Mouse (Mus musculus): ENCODE results near the gene Fam114a2. TPM values are rescaled to one million over a fixed set of nuclear protein-coding genes. Genes with fewer than 3 reads are reported as not detected.

Gene Fam114a2
- polyA plus RNA-seq, 1 experiment, result 3.1 TPM

DNA sequence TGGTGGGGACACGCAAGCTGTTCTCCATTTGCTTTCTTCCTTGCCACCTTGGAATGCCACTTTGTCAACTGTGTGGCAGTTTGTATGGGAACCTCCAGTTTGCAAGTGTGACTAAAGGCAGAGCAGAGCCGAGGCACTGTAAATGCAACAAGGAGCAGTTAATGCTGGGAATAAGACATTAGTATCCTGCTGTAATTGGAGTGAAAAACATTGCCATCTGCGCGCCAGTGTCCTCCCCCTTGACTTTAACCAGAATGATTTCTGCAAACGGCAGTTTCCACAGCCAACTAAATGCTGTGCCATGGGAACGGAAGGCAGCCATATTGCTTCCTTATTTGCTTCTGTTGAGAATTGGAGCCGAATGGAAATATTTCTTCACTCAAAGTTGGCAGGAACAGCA is 3.6 kb upstream of the Fam114a2 start:
- H3K36me3 ChIP-seq (replicated peaks; ENCODE audit: low read length), result peaks cover 34% of the 10 kb centered on the region
- no peaks in the 10 kb centered on the region for H3K27me3 ChIP-seq (replicated peaks)
- no peak overlapping the region for H3K4me3 ChIP-seq (replicated peaks)
- H3K9me3 ChIP-seq, result no peaks in the 10 kb centered on the region
- peaks cover 71% of the 10 kb centered on the region for H3K4me1 ChIP-seq
- TF ChIP-seq GATA1 (IDR thresholded peaks at IDR 0.05; ENCODE audit: borderline replicate concordance, low read length) (no peak), FLI1 (IDR thresholded peaks at IDR 0.05; ENCODE audit: low read length) (no peak)

DNA sequence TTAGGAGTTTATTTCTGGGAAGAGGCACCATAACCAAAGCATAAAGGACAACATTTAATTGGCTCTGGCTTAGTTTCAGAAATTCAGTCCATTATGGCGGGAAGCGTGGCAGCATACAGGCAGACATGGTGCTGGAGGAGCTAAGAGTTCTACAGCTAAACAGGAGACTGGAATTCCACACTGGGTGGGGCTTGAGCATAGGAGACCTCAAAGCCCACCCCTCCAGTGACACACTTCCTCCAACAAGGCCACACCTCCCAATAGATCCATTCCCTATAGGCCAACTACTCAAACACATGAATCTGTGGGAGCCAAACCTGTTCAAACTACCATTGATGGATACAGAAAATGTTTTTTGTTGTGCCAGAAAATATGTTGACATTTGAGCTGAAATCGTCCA is 2.8 kb upstream of the Fam114a2 start:
- H3K36me3 ChIP-seq (replicated peaks; ENCODE audit: low read length), result peaks cover 34% of the 10 kb centered on the region

DNA sequence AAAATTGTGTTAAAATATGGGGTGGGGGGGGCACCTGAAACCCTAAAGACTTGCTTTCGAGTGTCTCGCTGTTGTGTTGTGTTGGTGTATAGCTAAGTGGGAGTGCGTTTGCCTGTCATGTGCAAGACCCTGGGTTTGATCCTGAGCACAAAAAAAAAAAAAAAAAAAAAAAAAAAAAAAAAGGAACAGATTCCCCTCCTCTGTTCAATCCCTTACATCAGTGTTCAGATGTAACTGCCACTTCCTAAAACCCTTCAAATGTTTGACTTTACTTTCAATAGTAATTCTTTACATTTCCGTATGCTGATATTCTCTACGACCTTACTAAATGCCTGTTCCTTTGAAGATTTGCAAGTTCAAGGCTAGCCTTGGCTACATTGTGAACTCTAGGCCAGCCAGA is 887 bp upstream of the Fam114a2 start:
- Histone ChIP-seq H3K9me3 (no peaks in the 10 kb centered on the region), H3K36me3 (replicated peaks; ENCODE audit: low read length) (peaks cover 38% of the 10 kb centered on the region), H3K4me3 (replicated peaks) (peak overlapping the region; percentile 99), H3K4me1 (peaks cover 54% of the 10 kb centered on the region), H3K27me3 (replicated peaks) (no peaks in the 10 kb centered on the region)
- no peak for TF ChIP-seq FLI1 (IDR thresholded peaks at IDR 0.05; ENCODE audit: low read length)

More for the DNA sequence above, 2.8 kb upstream of the Fam114a2 start:
- Histone ChIP-seq H3K4me3 (replicated peaks) (no peak overlapping the region), H3K4me1 (peaks cover 73% of the 10 kb centered on the region), H3K27me3 (replicated peaks) (no peaks in the 10 kb centered on the region), H3K9me3 (no peaks in the 10 kb centered on the region)
- TF ChIP-seq FLI1 (IDR thresholded peaks at IDR 0.05; ENCODE audit: low read length), result no peak
- TF ChIP-seq GATA1 (IDR thresholded peaks at IDR 0.05; ENCODE audit: borderline replicate concordance, low read length), result no peak

DNA sequence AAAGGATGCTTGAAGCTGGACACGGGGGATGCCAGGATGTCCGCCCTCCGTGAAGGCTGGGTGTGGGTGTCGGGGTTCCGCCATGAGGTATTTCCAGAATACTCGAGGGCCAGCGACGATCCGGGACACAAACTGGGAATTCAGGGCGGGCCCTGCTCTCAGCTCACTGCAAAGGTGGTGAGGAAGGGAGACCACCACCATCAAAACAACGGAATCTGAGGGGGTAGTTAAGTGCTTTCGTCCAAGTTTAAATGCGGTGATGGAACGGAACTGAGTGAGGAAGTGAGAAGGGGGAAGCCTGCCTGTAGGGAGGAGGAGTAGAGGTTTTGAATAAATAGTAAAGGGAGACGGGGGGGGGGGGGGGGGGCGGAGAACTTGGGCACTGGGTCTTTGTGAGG is 333 bp upstream of the Fam114a2 start:
- Histone ChIP-seq H3K4me3 (replicated peaks) (peak overlapping the region; percentile 99), H3K27me3 (replicated peaks) (no peaks in the 10 kb centered on the region), H3K9me3 (no peaks in the 10 kb centered on the region), H3K36me3 (replicated peaks; ENCODE audit: low read length) (peaks cover 44% of the 10 kb centered on the region), H3K4me1 (peaks cover 49% of the 10 kb centered on the region)
- no peak for TF ChIP-seq FLI1 (IDR thresholded peaks at IDR 0.05; ENCODE audit: low read length)
- TF ChIP-seq GATA1 (IDR thresholded peaks at IDR 0.05; ENCODE audit: borderline replicate concordance, low read length), result no peak

DNA sequence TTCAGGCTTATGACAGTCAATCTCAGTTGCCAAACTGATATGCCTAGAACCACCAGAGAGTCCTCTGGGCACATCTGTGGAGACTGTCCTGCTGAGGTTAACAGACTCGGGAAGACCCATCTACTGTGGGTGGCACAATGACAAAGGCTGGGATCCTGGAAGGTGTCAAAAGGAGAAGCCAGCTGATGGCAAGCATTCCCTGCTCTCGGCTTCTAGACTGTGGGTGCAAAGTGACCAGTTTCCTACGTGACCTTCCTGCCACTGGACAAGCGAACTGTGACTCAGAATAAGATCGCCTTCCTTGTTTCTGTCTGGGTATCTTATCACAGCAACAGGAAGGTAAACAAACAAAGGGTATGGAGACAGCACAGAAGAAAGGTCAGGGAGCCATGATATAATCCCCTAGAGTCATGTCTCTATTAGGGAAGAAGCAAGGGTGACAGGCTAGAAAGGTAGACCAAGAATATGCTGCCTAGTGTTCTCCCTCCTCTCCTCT is 1.4 kb downstream of the Fam114a2 start:
- TF ChIP-seq GATA1 (IDR thresholded peaks at IDR 0.05; ENCODE audit: borderline replicate concordance, low read length) (no peak), FLI1 (IDR thresholded peaks at IDR 0.05; ENCODE audit: low read length) (no peak)
- Histone ChIP-seq H3K4me1 (peaks cover 46% of the 10 kb centered on the region), H3K4me3 (replicated peaks) (peak overlapping the region; percentile 84), H3K27me3 (replicated peaks) (no peaks in the 10 kb centered on the region), H3K36me3 (replicated peaks; ENCODE audit: low read length) (peaks cover 47% of the 10 kb centered on the region), H3K9me3 (no peaks in the 10 kb centered on the region)

DNA sequence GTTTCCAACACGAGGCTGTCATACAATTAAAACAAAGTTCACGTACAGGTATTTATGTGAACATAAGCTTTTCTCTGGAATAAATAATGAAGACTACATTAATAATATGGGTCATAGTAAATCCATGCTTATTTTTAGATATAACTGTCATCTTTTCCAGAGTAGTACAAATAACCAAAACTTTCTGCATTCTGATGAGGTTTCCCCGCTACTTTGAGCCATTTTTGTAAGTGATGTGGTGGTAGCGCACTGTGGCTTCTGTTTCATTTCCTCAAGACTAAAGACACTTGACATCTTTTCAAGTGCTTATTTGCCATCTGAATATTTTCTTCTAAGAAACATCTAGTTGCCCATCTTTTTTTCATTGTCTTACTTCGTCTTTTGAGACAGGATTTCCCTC is 3.2 kb downstream of the Fam114a2 start:
- Histone ChIP-seq H3K27me3 (replicated peaks) (no peaks in the 10 kb centered on the region), H3K4me3 (replicated peaks) (no peak overlapping the region), H3K36me3 (replicated peaks; ENCODE audit: low read length) (peaks cover 48% of the 10 kb centered on the region), H3K9me3 (no peaks in the 10 kb centered on the region), H3K4me1 (peaks cover 41% of the 10 kb centered on the region)
- no peak for TF ChIP-seq FLI1 (IDR thresholded peaks at IDR 0.05; ENCODE audit: low read length)
- TF ChIP-seq GATA1 (IDR thresholded peaks at IDR 0.05; ENCODE audit: borderline replicate concordance, low read length), result no peak

DNA sequence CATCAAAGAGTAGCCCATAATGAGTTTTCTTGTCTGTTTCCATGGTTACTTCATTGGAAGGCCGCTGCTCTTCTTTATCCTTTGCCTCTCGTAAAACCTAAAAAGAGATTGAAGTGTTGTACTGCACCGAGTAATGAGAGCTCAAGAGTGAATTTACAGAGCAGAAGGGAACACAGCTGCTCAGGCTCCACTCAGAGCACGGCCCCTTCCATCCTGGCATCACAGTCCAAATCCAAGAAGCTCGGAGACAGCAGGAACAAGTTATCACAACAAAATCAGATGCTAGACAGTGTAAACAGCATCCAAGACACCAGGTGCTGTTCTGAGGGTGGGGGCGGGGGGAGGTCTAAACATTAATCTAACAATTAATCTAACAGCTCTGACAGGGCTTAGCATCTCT is 11.5 kb downstream of the Fam114a2 start:
- TF ChIP-seq FLI1 (IDR thresholded peaks at IDR 0.05; ENCODE audit: low read length) (no peak), GATA1 (IDR thresholded peaks at IDR 0.05; ENCODE audit: borderline replicate concordance, low read length) (no peak)
- H3K9me3 ChIP-seq, result no peaks in the 10 kb centered on the region
- H3K36me3 ChIP-seq (replicated peaks; ENCODE audit: low read length), result peaks cover 97% of the 10 kb centered on the region
- no peaks in the 10 kb centered on the region for H3K27me3 ChIP-seq (replicated peaks)
- peaks cover 8% of the 10 kb centered on the region; the same call in 1 of the 2 replicates for H3K4me1 ChIP-seq
- no peak overlapping the region for H3K4me3 ChIP-seq (replicated peaks)

DNA sequence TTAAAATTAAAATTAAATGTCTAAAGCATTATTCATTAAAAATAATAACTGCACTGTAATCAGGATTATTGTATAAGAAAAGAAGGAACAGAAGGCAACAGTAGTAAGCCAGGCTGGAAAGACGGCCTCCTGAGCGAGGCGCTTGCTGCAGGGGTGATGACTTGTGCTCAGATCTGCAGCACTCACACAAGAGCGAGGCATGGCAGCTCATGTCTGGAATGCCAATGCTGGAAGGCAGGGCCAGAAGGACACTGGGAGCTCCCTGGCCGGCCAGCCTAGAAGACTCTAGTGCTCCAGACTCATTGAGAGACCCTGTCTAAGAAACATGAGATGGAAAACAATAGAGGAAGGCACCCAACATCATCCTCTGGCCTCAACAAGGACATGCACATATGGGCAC is 15.3 kb downstream of the Fam114a2 start:
- TF ChIP-seq FLI1 (IDR thresholded peaks at IDR 0.05; ENCODE audit: low read length) (no peak), GATA1 (IDR thresholded peaks at IDR 0.05; ENCODE audit: borderline replicate concordance, low read length) (no peak)
- H3K27me3 ChIP-seq (replicated peaks), result no peaks in the 10 kb centered on the region
- no peaks in the 10 kb centered on the region for H3K9me3 ChIP-seq
- H3K36me3 ChIP-seq (replicated peaks; ENCODE audit: low read length), result peaks cover 91% of the 10 kb centered on the region
- no peaks in the 10 kb centered on the region for H3K4me1 ChIP-seq
- no peak overlapping the region for H3K4me3 ChIP-seq (replicated peaks)

DNA sequence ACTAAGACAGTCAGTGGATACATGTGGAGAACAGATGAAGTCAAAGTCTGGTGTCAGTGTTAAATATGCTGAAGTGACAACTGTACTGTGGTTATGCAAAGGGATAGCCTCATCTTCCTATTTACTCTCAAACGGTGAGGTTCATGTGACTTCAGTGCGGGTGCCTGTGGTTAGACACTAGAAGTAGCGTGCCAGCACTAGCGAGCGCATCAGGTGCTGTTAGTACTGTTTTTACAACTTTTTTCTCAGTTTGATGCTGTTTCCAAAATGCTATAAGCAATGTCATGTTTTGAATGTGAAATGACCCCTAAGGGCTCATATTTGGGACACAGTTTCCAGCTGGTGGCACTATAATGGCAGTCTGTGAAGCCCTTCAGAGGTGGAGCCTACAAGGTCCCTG is 20.2 kb downstream of the Fam114a2 start:
- no peaks in the 10 kb centered on the region for H3K4me1 ChIP-seq
- H3K27me3 ChIP-seq (replicated peaks), result no peaks in the 10 kb centered on the region
- H3K36me3 ChIP-seq (replicated peaks; ENCODE audit: low read length), result peaks cover 93% of the 10 kb centered on the region
- TF ChIP-seq FLI1 (IDR thresholded peaks at IDR 0.05; ENCODE audit: low read length) (no peak), GATA1 (IDR thresholded peaks at IDR 0.05; ENCODE audit: borderline replicate concordance, low read length) (no peak)
- H3K9me3 ChIP-seq, result no peaks in the 10 kb centered on the region
- H3K4me3 ChIP-seq (replicated peaks), result no peak overlapping the region

DNA sequence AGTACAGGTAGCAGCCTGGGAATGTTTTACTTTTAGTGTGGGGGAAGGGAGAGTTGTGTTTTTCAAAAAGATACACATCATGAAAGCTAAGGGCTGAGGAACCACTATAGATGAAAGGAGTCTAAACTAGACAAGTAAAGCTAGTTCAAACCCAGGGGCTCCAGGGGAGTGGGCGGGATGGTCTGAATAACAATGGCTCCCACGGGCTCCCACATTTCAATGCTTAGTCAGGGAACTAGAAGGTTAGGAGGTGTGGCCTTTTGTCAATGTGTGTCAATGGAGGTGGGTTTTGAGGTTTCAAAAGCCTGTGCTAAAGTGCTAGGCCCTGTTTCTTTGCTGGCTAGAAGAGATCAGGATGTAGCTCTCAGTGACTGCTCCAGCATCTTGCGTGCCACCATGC is 20.7 kb downstream of the Fam114a2 start:
- H3K9me3 ChIP-seq, result no peaks in the 10 kb centered on the region
- H3K27me3 ChIP-seq (replicated peaks), result no peaks in the 10 kb centered on the region
- H3K4me1 ChIP-seq, result no peaks in the 10 kb centered on the region
- no peak overlapping the region for H3K4me3 ChIP-seq (replicated peaks)
- H3K36me3 ChIP-seq (replicated peaks; ENCODE audit: low read length), result peaks cover 93% of the 10 kb centered on the region
- TF ChIP-seq FLI1 (IDR thresholded peaks at IDR 0.05; ENCODE audit: low read length), result no peak
- no peak for TF ChIP-seq GATA1 (IDR thresholded peaks at IDR 0.05; ENCODE audit: borderline replicate concordance, low read length)

Data from megakaryocyte, embryonic 14.5 days (primary cell).